Mouse (Mus musculus): ENCODE results near the gene Mks1.

The Mks1 gene

GRCm38 (mm10) chr11:87879826-87880225, 26.8 kb downstream of the Mks1 start:
- no peak for DNase-seq (ENCODE audit: low spot score)

- DNase-seq (ENCODE audit: low spot score) = no peak
Observed at GRCm38 (mm10) chr11:87881714-87882113, 28.7 kb downstream of the Mks1 start.

GRCm38 (mm10) chr11:87883493-87883892, 30.5 kb downstream of the Mks1 start:
- DNase-seq (ENCODE audit: low spot score) = no peak

GRCm38 (mm10) chr11:87884856-87885255, 31.8 kb downstream of the Mks1 start:
- no peak for DNase-seq (ENCODE audit: low spot score)

- no peak for DNase-seq (ENCODE audit: low spot score)
Observed at GRCm38 (mm10) chr11:87892168-87892567, 39.2 kb downstream of the Mks1 start, which contains the start of gene Olfr462. Olfr462 (minus strand) TSS chr11:87892268.

GRCm38 (mm10) chr11:87897287-87897686, 44.3 kb downstream of the Mks1 start, which contains the start of gene Olfr463:
Olfr463 (minus strand) TSS chr11:87897387.
- DNase-seq (ENCODE audit: low spot score) = no peak

GRCm38 (mm10) chr11:87904331-87904730, 51.3 kb downstream of the Mks1 start:
- DNase-seq (ENCODE audit: low spot score) = no peak

Measured in spleen, adult 12 weeks (tissue).